Mouse (Mus musculus): Measurements from ENCODE around the gene Thada. TPM values are rescaled to one million over a fixed set of nuclear protein-coding genes. Genes with fewer than 3 reads are reported as not detected.

Gene Thada
- total and polyA plus RNA-seq, 3 experiments = 17.3 to 26.7 (median 22.2) TPM

GRCm38 (mm10) chr17:84352790-84353154 is 113.2 kb downstream of the Thada start:
- no peak overlapping the region for H3K4me3 ChIP-seq (replicated peaks in 1 of 3; ENCODE audit: low read depth in 2 of 3, low read length in 2 of 3, poor library complexity in 1 of 3)
- H3K9me3 ChIP-seq (replicated peaks; ENCODE audit: low read length) = no peaks in the 10 kb centered on the region
- dilution Hi-C loops (cut with MboI; ENCODE audit: extremely low pct_ligation_motif_present, extremely low pct_unique_long_range_greater_than_20kb, low sequenced_read_pairs) (no loop called here), in situ Hi-C loops (cut with MboI; ENCODE audit: low pct_ligation_motif_present, low pct_unique_long_range_greater_than_20kb, low sequenced_read_pairs) (no loop called here)
- peak overlapping the region; percentile 3; the same call in 1 of the 2 replicates for H3K9ac ChIP-seq (ENCODE audit: insufficient read depth, low read depth)
- no peaks in the 10 kb centered on the region for H3K79me2 ChIP-seq (replicated peaks; ENCODE audit: control insufficient read depth, extremely low read depth, insufficient read depth, poor library complexity, severe bottlenecking)
- no peak overlapping the region for H3K4me2 ChIP-seq (ENCODE audit: insufficient read depth, low read depth, poor library complexity, severe bottlenecking)
- peaks cover 15 to 45% of the 10 kb centered on the region in 2 experiments for H3K4me1 ChIP-seq (ENCODE audit: control insufficient read depth in 1 of 2, insufficient read depth in 2 of 2)
- no peaks in the 10 kb centered on the region for H3K27me3 ChIP-seq (replicated peaks)
- peaks cover 13 to 55% of the 10 kb centered on the region in 2 experiments for H3K36me3 ChIP-seq (replicated peaks in 1 of 2; ENCODE audit: control insufficient read depth in 1 of 2, insufficient read depth in 1 of 2, low read length in 1 of 2)
- H3K27ac ChIP-seq (ENCODE audit: insufficient read depth, low read depth) = peak overlapping the region; percentile 95
- no peak for DNase-seq (ENCODE audit: extremely low read depth)
- TF ChIP-seq NRF1 (IDR thresholded peaks at IDR 0.05; ENCODE audit: low read depth, low read length) = no peak
- no peak for TF ChIP-seq EP300 (IDR thresholded peaks at IDR 0.05; ENCODE audit: low read length)
- TF ChIP-seq CHD1 (IDR thresholded peaks at IDR 0.05; ENCODE audit: low read depth, low read length) = no peak
- no peak for TF ChIP-seq BHLHE40 (IDR thresholded peaks at IDR 0.05; ENCODE audit: low read depth, low read length)
- no peak for TF ChIP-seq SMC3 (IDR thresholded peaks at IDR 0.05; ENCODE audit: low read depth, low read length)

- in situ Hi-C loops (cut with MboI; ENCODE audit: low pct_ligation_motif_present, low pct_unique_long_range_greater_than_20kb, low sequenced_read_pairs) (no loop called here), dilution Hi-C loops (cut with MboI; ENCODE audit: extremely low pct_ligation_motif_present, extremely low pct_unique_long_range_greater_than_20kb, low sequenced_read_pairs) (no loop called here)
- H3K79me2 ChIP-seq (replicated peaks; ENCODE audit: control insufficient read depth, extremely low read depth, insufficient read depth, poor library complexity, severe bottlenecking) = no peaks in the 10 kb centered on the region
- peak overlapping the region; percentile 95 for H3K27ac ChIP-seq (ENCODE audit: insufficient read depth, low read depth)
- H3K4me1 ChIP-seq (ENCODE audit: control insufficient read depth in 1 of 2, insufficient read depth in 2 of 2) = peaks cover 15 to 44% of the 10 kb centered on the region in 2 experiments
- TF ChIP-seq HCFC1 (IDR thresholded peaks at IDR 0.05; ENCODE audit: low read depth, low read length) (no peak), PAX5 (IDR thresholded peaks at IDR 0.05; ENCODE audit: low read length) (no peak), ELF1 (IDR thresholded peaks at IDR 0.05; ENCODE audit: low read depth, low read length) (0 out of 2 replicates have a peak, but pooled peaks have one; percentile 22), CTCF (conservative IDR thresholded peaks at IDR 0.05 in 1 of 2, IDR thresholded peaks at IDR 0.05 in 1 of 2; ENCODE audit: low read depth in 2 of 2, low read length in 2 of 2) (no peak), TCF12 (IDR thresholded peaks at IDR 0.05; ENCODE audit: low read depth, low read length) (peak; percentile 4; the same call in 1 of the 2 replicates), SIN3A (IDR thresholded peaks at IDR 0.05; ENCODE audit: low read length) (no peak), MEF2A (IDR thresholded peaks at IDR 0.05; ENCODE audit: borderline replicate concordance, low read depth, low read length) (no peak), MAX (IDR thresholded peaks at IDR 0.05; ENCODE audit: low read length) (no peak), RAD21 (IDR thresholded peaks at IDR 0.05; ENCODE audit: low read depth, low read length) (no peak), ZNF384 (IDR thresholded peaks at IDR 0.05; ENCODE audit: low read depth, low read length) (peak; percentile 33; the same call in 1 of the 2 replicates), ZMIZ1 (IDR thresholded peaks at IDR 0.05; ENCODE audit: low read depth, low read length) (no peak), IRF4 (IDR thresholded peaks at IDR 0.05; ENCODE audit: low read depth, low read length) (peak; percentile 55), MAZ (IDR thresholded peaks at IDR 0.05; ENCODE audit: low read depth, low read length) (no peak)
- H3K27me3 ChIP-seq (replicated peaks) = no peaks in the 10 kb centered on the region
- H3K9ac ChIP-seq (ENCODE audit: insufficient read depth, low read depth) = peak overlapping the region; percentile 3; the same call in 1 of the 2 replicates
- peaks cover 15 to 59% of the 10 kb centered on the region in 2 experiments for H3K36me3 ChIP-seq (replicated peaks in 1 of 2; ENCODE audit: control insufficient read depth in 1 of 2, insufficient read depth in 1 of 2, low read length in 1 of 2)
- H3K4me3 ChIP-seq (replicated peaks in 1 of 3; ENCODE audit: low read depth in 2 of 3, low read length in 2 of 3, poor library complexity in 1 of 3) = no peak overlapping the region
- H3K9me3 ChIP-seq (replicated peaks; ENCODE audit: low read length) = no peaks in the 10 kb centered on the region
- H3K4me2 ChIP-seq (ENCODE audit: insufficient read depth, low read depth, poor library complexity, severe bottlenecking) = no peak overlapping the region
- DNase-seq (ENCODE audit: extremely low read depth) = no peak
Measured at GRCm38 (mm10) chr17:84351912-84352789, 113.9 kb downstream of the Thada start.

Measured in CH12.LX (cell line).